Mouse (Mus musculus) olfactory bulb, adult 2 months (tissue): Measurements from ENCODE around the gene Ociad2.

Experiments used
- CTCF ChIP-seq: fragments of 200-500 bp; IDR thresholded peaks from 2 replicates; pipeline ENCODE4 v1.5.1; 2012; ENCODE audit warnings: low read depth, mild to moderate bottlenecking, low read length, moderate library complexity; ENCODE audit not compliant: insufficient read depth
- POLR2A ChIP-seq: fragments of 200-500 bp; IDR thresholded peaks from 2 replicates; pipeline ENCODE4 v1.6.1; 2012; ENCODE audit warnings: mild to moderate bottlenecking, low read depth, low read length, moderate library complexity; ENCODE audit not compliant: insufficient read depth

GRCm38 (mm10) chr5:73376041-73376440 lies 35.2 kb upstream of the Ociad2 start:
- no peak for TF ChIP-seq CTCF
- no peak for TF ChIP-seq POLR2A
